Mouse (Mus musculus) left cerebral cortex, adult 11 months (tissue): Measurements from ENCODE around the gene Slc7a9.
A peak's percentile ranks its signal among the peaks of the same experiment; 100 is the strongest.

ENCODE experiments used
- DNase-seq: peaks from one replicate; pipeline ENCODE4 v3.0.0; 2022; ENCODE audit warnings: low spot score

The Slc7a9 gene

DNA sequence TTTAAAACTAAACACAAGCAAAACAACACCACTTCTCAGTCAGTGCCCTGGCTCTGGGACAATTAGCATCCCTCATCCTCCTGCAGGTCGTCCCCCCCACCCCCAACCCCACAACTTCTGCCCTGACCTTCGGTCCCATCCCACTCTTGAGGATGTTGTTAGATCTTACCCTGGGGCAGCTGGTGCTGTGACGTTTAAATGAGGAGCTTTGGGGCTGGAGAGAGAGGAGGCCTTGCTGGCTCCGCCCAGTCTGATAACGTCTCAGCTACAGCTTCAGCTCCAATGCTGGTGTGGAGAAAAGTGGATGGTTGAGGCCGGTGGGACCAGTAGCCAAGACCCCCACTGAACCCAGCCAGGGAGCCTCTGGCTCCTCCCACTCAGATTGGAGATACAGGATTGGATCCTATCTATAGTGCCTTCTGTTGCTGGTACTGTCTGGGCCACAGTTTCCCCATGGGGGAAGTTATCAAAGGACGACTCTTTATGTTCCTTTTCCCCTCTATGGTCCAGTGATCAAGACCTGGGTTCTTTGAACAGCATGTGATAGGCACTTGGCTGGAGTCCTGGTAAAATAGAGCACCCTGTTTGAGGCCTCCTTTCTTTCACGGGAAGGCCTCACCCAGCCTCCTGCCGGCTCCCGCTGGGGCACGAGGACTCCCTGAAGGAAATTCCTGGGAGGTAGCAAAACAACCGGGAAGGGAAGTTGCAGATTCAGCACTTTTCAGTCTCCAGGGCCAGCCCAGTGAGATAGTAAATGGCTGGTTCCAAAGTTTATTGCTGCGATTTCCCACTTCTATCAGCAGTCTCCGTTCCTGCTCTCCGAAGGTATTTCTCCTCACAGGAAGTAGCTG, at the start of gene Slc7a9:
Gene Slc7a9 (plus strand): TSS at position 801 of the 851 bp plus-strand sequence.
- no peak for DNase-seq

DNA sequence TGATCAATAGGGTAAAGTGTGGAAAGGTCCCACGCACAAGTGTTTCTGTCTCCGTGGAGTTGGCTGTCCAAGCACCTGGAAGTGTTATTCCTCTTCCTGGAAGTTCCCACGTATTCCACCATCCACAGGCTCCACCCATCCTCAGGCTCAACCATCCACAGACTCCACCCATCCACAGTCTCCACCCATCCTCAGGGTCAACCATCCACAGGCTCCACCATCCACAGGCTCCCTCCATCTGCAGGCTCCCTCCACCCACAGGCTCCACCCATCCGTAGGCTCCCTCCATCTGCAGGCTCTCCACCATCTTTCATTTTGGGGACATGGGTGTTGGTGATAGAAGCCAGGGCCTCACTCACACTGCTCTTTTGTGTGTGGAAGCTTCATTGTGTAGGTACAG, 47.4 kb upstream of the Slc7a9 start:
- no peak for DNase-seq

DNA sequence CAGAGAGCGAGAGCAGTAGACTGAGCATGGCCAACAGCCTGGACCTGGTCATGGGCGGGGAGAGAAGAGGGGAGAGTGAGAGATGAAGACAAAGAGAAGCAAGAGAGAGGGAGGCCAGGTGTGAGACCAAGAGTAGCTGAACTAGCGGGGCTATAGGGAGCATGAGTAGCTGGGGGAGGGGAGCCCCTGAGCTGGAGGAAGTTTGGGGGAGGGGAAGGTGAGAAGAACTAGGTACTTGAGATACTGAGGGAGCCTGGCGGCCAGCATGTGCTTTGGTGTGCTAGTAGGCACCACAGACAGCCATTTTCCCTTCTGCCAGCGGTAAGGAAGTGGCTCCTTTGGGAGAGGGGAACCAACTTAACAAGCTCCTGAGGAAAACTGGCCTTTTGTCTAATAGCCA, 33.4 kb upstream of the Slc7a9 start:
- DNase-seq = no peak

DNA sequence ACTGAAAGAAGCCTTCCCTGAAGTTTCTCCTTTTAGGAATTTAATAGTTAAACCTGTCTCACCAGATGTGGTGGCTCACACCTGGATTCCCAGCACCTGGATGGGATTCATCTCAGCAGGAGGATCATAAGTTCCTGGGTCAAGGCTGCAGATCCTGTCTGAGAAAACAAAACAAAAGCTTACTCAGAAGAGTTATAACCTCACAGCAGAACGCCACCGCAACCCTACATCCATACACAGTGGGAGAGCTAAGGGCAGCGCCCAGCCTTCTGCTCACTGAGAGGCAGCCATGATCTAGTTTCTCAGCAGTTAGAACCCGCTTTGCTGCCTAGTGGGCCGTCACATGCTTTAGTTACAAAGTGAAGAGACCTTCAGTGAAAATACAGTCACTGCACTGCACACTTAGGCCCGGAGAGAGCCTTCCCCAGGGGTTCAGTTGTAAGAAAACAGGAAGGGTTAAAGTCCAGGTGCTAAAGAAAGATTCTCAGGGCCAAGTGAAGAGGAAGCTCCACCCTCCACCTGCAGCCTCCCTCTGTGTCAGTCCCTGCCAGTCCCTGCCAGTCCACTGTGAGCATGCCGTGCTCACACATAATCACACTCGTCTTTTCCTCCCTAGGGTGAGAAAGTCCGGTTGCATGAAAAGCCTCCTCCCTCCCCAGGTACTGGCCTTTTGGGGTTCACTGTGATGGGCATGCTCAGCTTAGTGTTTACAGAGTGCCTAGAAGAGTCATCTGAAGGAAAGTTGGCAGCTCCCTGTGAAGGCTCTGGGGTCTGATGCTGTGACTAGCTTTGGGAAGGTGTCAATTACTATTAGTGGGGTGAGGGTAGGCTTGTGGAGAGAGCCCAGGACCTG, 32.6 kb upstream of the Slc7a9 start:
- no peak for DNase-seq

DNA sequence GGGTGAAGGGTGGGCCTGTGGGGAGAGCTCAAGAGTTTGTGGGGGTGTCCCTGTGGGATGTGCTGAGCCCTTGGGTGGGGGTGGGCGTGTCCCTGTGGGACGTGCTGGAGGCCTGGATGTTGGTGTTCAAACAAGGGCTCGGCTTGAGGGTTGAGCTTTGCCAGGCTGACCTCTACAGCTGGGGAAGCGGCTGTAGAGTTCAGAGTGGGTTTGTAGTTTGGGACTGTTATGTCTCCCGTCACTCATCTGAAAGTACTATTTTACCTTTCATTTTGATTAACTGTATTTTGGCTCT, 32.0 kb upstream of the Slc7a9 start:
- no peak for DNase-seq

DNA sequence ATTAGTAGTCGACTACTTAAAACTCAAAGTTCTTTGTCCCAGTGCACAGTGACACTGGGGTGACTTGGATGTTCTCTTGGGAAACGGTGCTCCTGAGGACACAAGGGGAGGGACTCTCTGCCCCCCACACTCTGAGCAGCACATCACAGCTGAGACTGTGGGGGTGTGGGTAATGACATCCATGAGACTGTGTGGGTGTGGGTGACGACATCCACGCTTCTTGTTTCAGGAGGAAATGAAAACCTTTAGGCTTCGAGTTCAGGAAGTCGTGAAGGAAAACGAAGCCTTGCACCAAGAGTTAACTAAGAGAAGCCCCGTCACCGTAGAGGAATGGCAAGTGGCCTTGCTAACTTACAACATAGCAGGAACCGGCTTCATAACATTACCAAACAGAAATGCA, 25.5 kb upstream of the Slc7a9 start:
- no peak for DNase-seq

DNA sequence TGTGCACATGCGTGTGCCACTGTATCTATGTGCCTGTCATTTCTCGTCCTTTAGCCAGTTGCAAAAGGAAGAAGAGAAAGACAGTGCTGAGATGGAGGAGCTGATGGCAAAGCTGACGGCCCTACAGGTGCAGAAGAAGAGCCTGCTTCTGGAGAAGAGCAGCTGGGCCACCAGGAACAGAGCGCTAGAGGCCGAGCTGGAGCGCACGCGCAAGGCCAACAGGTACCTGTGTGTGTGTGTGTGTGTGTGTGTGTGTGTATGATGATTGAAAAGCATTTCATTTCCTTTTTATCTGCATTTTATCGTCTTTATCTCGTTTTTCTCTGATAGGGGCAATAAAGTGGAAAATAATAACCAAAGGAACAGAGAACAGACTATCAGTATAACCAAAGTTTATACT, 20.4 kb upstream of the Slc7a9 start:
- DNase-seq = no peak

DNA sequence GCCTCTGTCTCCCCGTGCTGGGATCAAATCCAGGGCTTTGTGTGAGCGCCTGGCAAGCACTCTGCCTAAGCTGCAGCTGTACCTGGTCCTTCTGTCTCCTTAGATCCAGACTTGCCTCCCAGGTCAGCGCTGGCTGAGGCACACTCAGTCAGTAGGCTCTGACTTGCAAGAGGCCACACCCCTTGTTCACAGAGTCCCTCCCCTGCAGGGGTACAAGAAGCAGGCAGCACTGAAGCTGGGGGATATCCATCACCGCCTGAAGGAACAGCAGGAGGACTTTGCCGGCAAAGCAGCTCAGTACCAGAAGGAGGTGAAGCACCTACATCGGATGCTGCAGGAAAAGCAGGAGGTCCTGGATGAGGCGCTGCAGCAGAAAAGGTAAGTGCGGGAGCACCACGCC, 13.3 kb upstream of the Slc7a9 start:
- DNase-seq = no peak

DNA sequence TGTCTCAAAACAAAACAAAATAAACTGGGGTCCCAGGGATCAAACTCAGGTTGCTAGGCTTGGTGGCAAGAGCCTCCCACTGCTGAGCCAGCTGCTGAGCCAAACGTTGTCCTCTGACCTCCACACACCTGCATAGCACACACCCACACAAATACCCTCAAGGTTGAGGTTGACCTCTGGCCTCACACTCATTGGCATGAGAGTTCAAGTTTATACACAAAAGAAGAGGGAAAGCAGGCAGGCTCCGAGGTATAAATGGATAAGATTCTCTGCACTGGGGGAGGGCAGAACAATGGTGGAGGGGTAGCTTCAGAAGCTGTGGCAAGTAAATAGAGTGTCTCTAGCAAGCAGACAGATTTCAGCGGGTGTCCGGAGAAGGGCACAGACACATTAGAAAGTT, 1.1 kb upstream of the Slc7a9 start:
- DNase-seq = no peak

DNA sequence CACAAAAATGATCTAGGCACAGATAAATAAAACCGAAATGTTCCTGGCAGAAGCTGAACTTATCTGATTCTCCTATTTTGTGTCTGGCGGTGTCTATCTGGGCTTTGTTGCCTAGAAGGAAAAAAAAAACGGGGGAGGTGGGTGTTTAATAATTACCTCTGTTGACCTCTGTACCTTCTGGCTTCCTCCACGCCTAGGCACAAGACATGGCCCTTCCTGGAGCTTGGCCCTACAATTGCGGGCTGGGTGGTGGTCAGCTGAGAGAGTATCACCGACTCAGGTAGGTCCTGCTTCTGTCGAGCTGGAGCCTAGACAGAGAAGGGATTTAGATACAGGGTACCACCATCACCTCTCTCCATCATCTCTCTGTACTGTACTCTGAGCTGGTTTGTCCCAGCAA, 271 bp downstream of the Slc7a9 start:
- DNase-seq = no peak

DNA sequence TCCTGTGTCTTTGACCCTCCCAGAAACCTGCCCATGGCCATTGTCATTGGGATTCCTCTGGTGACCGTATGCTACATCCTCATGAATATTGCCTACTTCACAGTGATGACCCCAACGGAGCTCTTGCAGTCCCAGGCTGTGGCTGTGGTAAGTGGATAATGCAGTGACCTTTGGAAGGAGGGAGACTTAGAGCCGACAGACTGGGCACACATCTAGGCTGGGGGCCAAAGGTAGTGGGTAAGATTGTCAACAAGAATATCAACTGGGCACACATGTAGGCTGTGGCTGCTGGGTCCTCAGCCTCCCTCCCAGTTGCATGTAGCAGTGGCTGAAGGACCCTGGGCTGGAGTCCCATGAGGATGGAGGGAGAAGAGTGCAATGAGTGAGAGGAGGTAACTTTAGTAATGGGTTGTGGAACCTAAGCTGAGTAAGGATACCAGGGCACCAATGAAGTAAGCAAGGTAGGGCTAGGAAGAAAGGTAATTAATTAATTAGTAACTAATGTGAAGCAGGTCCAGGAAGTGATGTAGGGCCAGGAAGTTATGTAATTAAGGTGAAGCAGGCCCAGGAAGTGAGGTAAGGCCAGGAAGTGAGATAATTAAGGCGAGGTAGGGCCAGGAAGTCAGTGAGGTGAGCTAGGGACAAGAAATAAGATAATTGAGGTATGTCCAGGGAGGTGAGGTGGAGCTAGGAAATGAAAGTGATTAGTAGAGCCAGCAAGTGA, 7.7 kb downstream of the Slc7a9 start:
- no peak for DNase-seq

DNA sequence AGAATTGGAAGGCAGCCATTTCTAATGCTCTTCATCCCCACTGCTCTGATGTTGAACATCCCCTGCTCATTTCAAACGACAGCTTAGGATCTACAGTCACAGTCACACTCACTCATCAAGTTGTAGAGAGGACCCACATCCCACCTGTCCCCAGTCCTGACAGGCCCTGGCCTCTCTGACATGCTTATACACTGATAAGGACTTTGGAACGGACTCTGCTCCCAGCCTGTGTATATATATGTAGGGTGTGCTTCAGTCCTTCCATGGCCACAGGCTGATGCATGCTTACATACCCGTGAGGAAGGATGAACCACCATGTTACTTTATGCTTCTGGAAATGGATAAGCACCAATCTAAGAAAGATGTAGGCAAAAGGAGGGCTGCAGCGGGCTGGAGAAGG, 12.4 kb downstream of the Slc7a9 start:
- DNase-seq = no peak

DNA sequence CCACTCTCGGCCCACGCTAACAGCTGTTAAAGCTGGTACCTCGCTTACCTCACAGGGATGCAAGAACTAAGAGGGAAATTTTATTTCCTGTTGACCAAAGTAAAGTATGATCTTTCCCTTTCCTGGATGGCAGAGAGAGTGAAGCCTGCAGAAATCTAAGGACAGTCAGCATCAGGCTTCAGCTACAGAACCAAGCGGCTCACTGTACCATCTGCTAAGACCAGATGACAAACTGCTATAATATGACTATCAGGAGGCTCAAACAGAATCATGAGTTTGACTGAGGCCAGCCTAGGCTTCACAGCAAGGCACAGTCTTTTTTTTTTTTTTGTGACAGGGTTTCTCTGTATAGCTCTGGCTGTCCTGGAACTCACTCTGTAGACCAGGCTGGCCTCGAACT, 16.4 kb downstream of the Slc7a9 start:
- no peak for DNase-seq

DNA sequence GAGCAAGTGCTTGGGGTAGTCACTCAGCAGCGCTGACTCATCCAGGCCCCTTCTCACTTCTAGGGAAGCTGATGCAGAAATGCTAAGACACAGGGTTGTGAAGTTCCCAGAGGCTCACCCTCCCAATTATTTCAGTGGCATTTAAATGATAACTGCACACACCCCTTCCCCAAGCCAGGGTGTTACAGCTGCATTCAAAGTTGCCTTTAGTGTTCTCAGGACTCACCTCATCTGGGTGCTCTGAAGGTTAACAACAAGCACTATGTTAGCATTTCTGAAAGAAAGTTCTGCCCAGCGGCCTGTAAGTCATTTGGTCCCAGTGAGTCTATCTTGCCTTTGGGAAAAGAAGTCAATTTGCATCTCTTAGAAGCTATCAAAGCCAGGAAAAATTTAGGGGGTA, 19.3 kb downstream of the Slc7a9 start:
- DNase-seq = no peak

DNA sequence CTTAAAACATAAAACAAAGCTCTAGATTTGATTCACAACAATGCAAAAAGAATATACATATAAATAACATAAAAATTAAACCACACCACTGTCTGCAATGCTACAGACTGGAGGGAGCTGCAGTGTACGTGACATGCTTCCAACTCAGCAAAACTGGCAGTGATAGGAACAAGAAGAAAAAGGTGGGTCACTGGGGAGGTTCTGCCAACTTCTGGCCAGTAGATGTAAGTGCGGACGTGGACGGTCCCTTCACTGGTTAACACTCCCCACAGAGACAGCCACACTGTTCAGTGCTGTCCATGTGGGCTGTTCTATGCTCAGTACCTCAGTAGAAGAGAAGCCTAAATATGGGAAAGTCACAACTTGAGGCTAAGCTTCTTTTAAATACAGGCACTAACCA, 22.2 kb downstream of the Slc7a9 start:
- no peak for DNase-seq

DNA sequence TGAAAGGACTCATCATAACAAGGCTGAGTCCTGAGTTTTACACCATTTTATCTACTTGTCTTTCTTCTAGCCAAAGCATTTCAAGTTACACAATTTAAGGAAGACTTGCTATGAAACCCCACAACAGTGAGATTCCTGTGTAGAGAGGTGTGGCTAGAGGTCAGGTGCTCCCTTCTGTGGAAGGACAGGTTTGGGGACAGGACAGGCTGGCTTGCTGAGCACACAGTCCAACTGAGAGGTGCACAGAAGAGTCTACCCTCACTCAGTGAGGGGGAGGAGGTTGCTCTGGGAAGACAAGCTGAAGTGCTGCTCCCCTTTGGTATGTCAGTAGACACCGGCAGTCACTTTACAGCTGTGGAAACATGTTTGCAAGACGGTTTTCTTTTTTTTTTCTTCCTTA, 27.9 kb downstream of the Slc7a9 start:
- no peak for DNase-seq

DNA sequence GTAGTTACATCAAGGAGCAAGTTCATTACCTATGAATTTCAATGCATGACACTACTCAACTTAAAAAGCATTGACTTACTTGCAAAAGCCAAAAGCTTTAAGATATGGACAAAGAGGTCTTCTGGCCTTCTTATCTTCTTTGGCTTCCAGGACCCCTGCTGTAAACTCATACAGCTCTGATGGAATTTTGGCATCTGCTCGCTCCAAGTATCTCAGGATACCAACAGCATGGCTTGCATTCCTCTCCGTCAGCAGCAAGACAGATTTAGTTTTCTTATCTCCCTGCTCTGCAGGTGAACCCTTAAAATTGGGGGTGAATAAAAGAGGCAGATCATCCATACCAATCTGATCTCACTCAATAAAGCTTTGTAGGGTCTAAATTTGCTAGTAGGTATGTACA, 36.5 kb downstream of the Slc7a9 start:
- DNase-seq = no peak

DNA sequence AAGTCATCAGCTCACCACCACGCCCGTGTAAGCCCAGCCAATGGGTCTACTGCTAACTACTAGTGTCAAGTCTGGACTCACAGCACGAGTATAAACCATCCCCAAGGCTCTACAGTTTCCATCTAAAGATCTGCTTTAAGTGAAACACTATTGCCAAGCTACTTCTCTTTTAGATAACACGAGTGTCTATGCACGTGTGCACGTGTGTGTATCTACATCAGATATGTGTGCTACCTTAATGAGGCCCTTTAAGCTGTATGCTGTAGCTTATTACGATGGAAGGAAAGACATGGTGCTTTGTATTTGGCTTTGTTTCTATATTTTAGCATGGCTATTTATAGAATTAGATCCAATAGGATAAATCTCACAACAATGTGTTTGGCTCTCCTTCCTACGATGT, 38.0 kb downstream of the Slc7a9 start:
- DNase-seq = no peak

DNA sequence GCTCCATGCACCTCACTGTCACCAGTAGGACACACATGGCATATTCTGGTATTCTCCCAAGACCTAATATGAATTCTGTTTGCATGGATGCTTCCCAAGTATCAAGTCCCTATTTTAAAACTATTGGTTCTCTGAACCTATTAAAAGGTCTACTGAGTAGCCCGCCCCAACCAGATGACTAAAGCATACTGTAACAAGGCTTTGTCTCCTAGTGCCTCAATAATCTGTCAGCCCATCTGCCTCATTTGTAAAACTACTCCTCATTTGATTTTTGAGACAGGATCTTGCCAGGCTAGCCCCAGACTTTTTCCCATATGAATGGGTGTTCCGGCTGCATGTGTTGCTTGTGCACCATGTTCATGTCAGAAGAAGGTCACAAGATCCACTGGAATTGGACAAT, 41.6 kb downstream of the Slc7a9 start:
- DNase-seq = no peak

DNA sequence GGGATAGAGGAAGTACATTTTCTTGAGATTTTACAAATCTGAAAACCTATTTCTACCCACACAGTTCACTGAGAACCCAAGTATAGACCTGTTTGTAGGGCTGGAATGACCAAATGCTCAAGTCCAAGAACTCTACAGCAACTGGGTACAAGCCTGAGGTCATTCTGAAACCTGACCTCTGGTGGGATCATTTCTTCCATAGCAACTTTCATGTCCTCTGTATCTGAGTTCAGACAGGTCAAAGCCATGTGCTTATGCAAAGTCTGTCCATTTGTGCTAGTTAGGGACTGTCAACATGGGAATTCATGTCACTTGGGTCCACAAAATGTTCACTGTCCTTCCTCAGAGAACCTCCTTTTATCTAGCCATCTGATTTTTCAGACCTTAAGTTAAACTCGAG, 42.4 kb downstream of the Slc7a9 start:
- no peak for DNase-seq

DNA sequence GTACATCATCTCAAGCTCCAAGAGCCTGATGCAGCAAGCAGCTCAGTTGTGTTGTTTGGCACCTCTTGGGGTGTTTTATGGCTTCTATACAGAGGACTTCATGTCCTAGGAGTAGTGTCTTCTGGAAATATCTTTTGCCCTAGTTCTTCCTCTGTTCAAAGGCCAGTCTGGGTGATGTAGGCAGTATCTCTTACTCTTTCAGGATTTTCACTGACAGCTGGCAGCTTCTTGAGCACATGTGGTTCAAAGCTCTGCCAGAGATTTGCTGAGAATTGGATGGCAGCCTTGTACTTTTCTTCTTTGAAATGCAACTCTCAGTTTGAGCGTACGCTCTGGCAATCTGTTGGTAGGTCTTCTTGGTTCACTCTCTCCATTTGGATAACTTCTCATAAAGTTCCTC, 48.9 kb downstream of the Slc7a9 start:
- DNase-seq = peak; percentile 14

DNA sequence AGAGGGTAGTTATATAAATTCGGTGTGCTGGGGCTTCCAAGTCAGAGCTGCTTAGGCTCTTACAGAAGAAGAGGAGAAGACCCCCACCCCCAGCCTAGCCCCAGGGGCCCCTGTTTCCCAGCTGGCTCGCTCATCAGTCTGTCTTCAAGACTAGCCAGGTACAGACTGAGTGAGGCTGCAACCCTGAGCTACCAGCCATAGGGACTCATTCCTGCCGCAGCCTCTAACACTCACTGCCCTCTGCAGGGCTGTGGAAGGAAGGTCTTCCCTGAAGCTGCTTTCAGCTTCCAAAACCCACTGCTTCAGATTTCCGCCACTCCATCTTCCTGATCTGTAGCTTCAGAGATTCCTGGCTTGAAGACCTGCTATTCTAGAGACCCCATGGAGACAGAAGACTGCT, 53.4 kb downstream of the Slc7a9 start:
- DNase-seq = no peak
